Mouse (Mus musculus): Measurements from ENCODE around the gene Hcn3. TPM values are rescaled to one million over a fixed set of nuclear protein-coding genes. Genes with fewer than 3 reads are reported as not detected.

The Hcn3 gene
- polyA plus RNA-seq, 1 experiment from 2014 or later, result 58.4 TPM

GRCm38 (mm10) chr3:89158651-89159050, 1.3 kb downstream of the Hcn3 start:
- Histone ChIP-seq H3K9me3 (ENCODE audit: control insufficient read depth, low read length) (no peaks in the 10 kb centered on the region), H3K27ac (ENCODE audit: low read depth, low read length) (peak overlapping the region; percentile 61), H3K9ac (ENCODE audit: low read depth, low read length) (peak overlapping the region; percentile 86), H3K4me2 (ENCODE audit: low read length) (peak overlapping the region; percentile 80), H3K4me3 (ENCODE audit: low read length) (peak overlapping the region; percentile 88), H3K27me3 (replicated peaks; ENCODE audit: control insufficient read depth, insufficient read depth, low read length) (no peaks in the 10 kb centered on the region), H3K4me1 (ENCODE audit: control insufficient read depth, insufficient read depth, low read depth, low read length) (peaks cover 16% of the 10 kb centered on the region), H3K36me3 (ENCODE audit: control insufficient read depth, insufficient read depth, low read length) (0 out of 2 replicates have a peak, but pooled peaks cover 3% of the 10 kb centered on the region)
- 15% methylated on average over 7 of the region's 7 CpGs for WGBS
- ATAC-seq, result no peak

GRCm38 (mm10) chr3:89156951-89157350, 3.0 kb downstream of the Hcn3 start:
- WGBS, result 90% methylated on average over 8 of the region's 8 CpGs
- peaks cover 16% of the 10 kb centered on the region for H3K4me1 ChIP-seq (ENCODE audit: control insufficient read depth, insufficient read depth, low read depth, low read length)
- no peak overlapping the region; the same call in 1 of the 2 replicates for H3K9ac ChIP-seq (ENCODE audit: low read depth, low read length)
- H3K4me3 ChIP-seq (ENCODE audit: low read length), result no peak overlapping the region
- H3K9me3 ChIP-seq (ENCODE audit: control insufficient read depth, low read length), result no peaks in the 10 kb centered on the region
- ATAC-seq, result no peak
- H3K4me2 ChIP-seq (ENCODE audit: low read length), result no peak overlapping the region
- H3K27me3 ChIP-seq (replicated peaks; ENCODE audit: control insufficient read depth, insufficient read depth, low read length), result no peaks in the 10 kb centered on the region
- H3K27ac ChIP-seq (ENCODE audit: low read depth, low read length), result no peak overlapping the region
- 0 out of 2 replicates have a peak, but pooled peaks cover 3% of the 10 kb centered on the region for H3K36me3 ChIP-seq (ENCODE audit: control insufficient read depth, insufficient read depth, low read length)

- Histone ChIP-seq H3K27ac (ENCODE audit: low read depth, low read length) (no peak overlapping the region), H3K27me3 (replicated peaks; ENCODE audit: control insufficient read depth, insufficient read depth, low read length) (no peaks in the 10 kb centered on the region), H3K4me1 (ENCODE audit: control insufficient read depth, insufficient read depth, low read depth, low read length) (no peaks in the 10 kb centered on the region), H3K9ac (ENCODE audit: low read depth, low read length) (no peak overlapping the region), H3K4me3 (ENCODE audit: low read length) (no peak overlapping the region), H3K4me2 (ENCODE audit: low read length) (no peak overlapping the region), H3K9me3 (ENCODE audit: control insufficient read depth, low read length) (no peaks in the 10 kb centered on the region), H3K36me3 (ENCODE audit: control insufficient read depth, insufficient read depth, low read length) (peaks cover 10% of the 10 kb centered on the region; the same call in 1 of the 2 replicates)
- no peak for ATAC-seq
- WGBS, result 67% methylated on average over 17 of the region's 17 CpGs
Observed at GRCm38 (mm10) chr3:89152084-89152835, 7.7 kb downstream of the Hcn3 start.

GRCm38 (mm10) chr3:89148567-89148966, 11.4 kb downstream of the Hcn3 start:
- WGBS, result 72% methylated on average over 14 of the region's 14 CpGs
- no peak for ATAC-seq

GRCm38 (mm10) chr3:89147979-89148311, 12.1 kb downstream of the Hcn3 start:
- H3K9me3 ChIP-seq (ENCODE audit: control insufficient read depth, low read length), result no peaks in the 10 kb centered on the region
- ATAC-seq, result no peak
- no peak overlapping the region for H3K4me2 ChIP-seq (ENCODE audit: low read length)
- H3K4me1 ChIP-seq (ENCODE audit: control insufficient read depth, insufficient read depth, low read depth, low read length), result no peaks in the 10 kb centered on the region
- peaks cover 7% of the 10 kb centered on the region; the same call in 1 of the 2 replicates for H3K36me3 ChIP-seq (ENCODE audit: control insufficient read depth, insufficient read depth, low read length)
- no peaks in the 10 kb centered on the region for H3K27me3 ChIP-seq (replicated peaks; ENCODE audit: control insufficient read depth, insufficient read depth, low read length)
- no peak overlapping the region for H3K27ac ChIP-seq (ENCODE audit: low read depth, low read length)
- no peak overlapping the region for H3K4me3 ChIP-seq (ENCODE audit: low read length)
- no peak overlapping the region for H3K9ac ChIP-seq (ENCODE audit: low read depth, low read length)
- 25% methylated on average over 15 of the region's 15 CpGs for WGBS

More at GRCm38 (mm10) chr3:89148567-89148966, 11.4 kb downstream of the Hcn3 start:
- Histone ChIP-seq H3K36me3 (ENCODE audit: control insufficient read depth, insufficient read depth, low read length) (peaks cover 7% of the 10 kb centered on the region; the same call in 1 of the 2 replicates), H3K9ac (ENCODE audit: low read depth, low read length) (no peak overlapping the region), H3K27me3 (replicated peaks; ENCODE audit: control insufficient read depth, insufficient read depth, low read length) (no peaks in the 10 kb centered on the region), H3K4me1 (ENCODE audit: control insufficient read depth, insufficient read depth, low read depth, low read length) (no peaks in the 10 kb centered on the region), H3K4me3 (ENCODE audit: low read length) (no peak overlapping the region), H3K9me3 (ENCODE audit: control insufficient read depth, low read length) (no peaks in the 10 kb centered on the region), H3K27ac (ENCODE audit: low read depth, low read length) (no peak overlapping the region), H3K4me2 (ENCODE audit: low read length) (no peak overlapping the region)

GRCm38 (mm10) chr3:89147101-89147978, 12.7 kb downstream of the Hcn3 start:
- Histone ChIP-seq H3K9me3 (ENCODE audit: control insufficient read depth, low read length) (no peaks in the 10 kb centered on the region), H3K36me3 (ENCODE audit: control insufficient read depth, insufficient read depth, low read length) (peaks cover 7% of the 10 kb centered on the region; the same call in 1 of the 2 replicates), H3K27me3 (replicated peaks; ENCODE audit: control insufficient read depth, insufficient read depth, low read length) (no peaks in the 10 kb centered on the region), H3K4me1 (ENCODE audit: control insufficient read depth, insufficient read depth, low read depth, low read length) (no peaks in the 10 kb centered on the region), H3K4me3 (ENCODE audit: low read length) (no peak overlapping the region), H3K9ac (ENCODE audit: low read depth, low read length) (no peak overlapping the region), H3K27ac (ENCODE audit: low read depth, low read length) (no peak overlapping the region), H3K4me2 (ENCODE audit: low read length) (no peak overlapping the region)
- WGBS, result 22% methylated on average over 26 of the region's 26 CpGs
- peak; percentile 25 for ATAC-seq

- no peaks in the 10 kb centered on the region for H3K27me3 ChIP-seq (replicated peaks; ENCODE audit: control insufficient read depth, insufficient read depth, low read length)
- H3K36me3 ChIP-seq (ENCODE audit: control insufficient read depth, insufficient read depth, low read length), result no peaks in the 10 kb centered on the region
- ATAC-seq, result no peak
- no peak overlapping the region for H3K4me2 ChIP-seq (ENCODE audit: low read length)
- H3K27ac ChIP-seq (ENCODE audit: low read depth, low read length), result no peak overlapping the region
- H3K4me1 ChIP-seq (ENCODE audit: control insufficient read depth, insufficient read depth, low read depth, low read length), result no peaks in the 10 kb centered on the region
- 51% methylated on average over 8 of the region's 8 CpGs for WGBS
- H3K4me3 ChIP-seq (ENCODE audit: low read length), result no peak overlapping the region
- no peak overlapping the region for H3K9ac ChIP-seq (ENCODE audit: low read depth, low read length)
- H3K9me3 ChIP-seq (ENCODE audit: control insufficient read depth, low read length), result no peaks in the 10 kb centered on the region
Observed at GRCm38 (mm10) chr3:89145566-89145965, 14.4 kb downstream of the Hcn3 start.

- H3K4me1 ChIP-seq (ENCODE audit: control insufficient read depth, insufficient read depth, low read depth, low read length), result no peaks in the 10 kb centered on the region
- H3K27ac ChIP-seq (ENCODE audit: low read depth, low read length), result no peak overlapping the region
- H3K4me3 ChIP-seq (ENCODE audit: low read length), result no peak overlapping the region
- no peak overlapping the region for H3K4me2 ChIP-seq (ENCODE audit: low read length)
- no peak for ATAC-seq
- no peaks in the 10 kb centered on the region for H3K9me3 ChIP-seq (ENCODE audit: control insufficient read depth, low read length)
- no peaks in the 10 kb centered on the region for H3K36me3 ChIP-seq (ENCODE audit: control insufficient read depth, insufficient read depth, low read length)
- 82% methylated on average over 10 of the region's 10 CpGs for WGBS
- H3K27me3 ChIP-seq (replicated peaks; ENCODE audit: control insufficient read depth, insufficient read depth, low read length), result no peaks in the 10 kb centered on the region
- no peak overlapping the region for H3K9ac ChIP-seq (ENCODE audit: low read depth, low read length)
Observed at GRCm38 (mm10) chr3:89144821-89145220, 15.2 kb downstream of the Hcn3 start.

- WGBS, result 30% methylated on average over 9 of the region's 9 CpGs
- peaks cover 5% of the 10 kb centered on the region; the same call in 1 of the 2 replicates for H3K4me1 ChIP-seq (ENCODE audit: control insufficient read depth, insufficient read depth, low read depth, low read length)
Observed at GRCm38 (mm10) chr3:89136365-89136764, 23.6 kb downstream of the Hcn3 start.

More at GRCm38 (mm10) chr3:89136365-89136764, 23.6 kb downstream of the Hcn3 start:
- Histone ChIP-seq H3K9ac (ENCODE audit: low read depth, low read length) (no peak overlapping the region), H3K36me3 (ENCODE audit: control insufficient read depth, insufficient read depth, low read length) (no peaks in the 10 kb centered on the region), H3K27me3 (replicated peaks; ENCODE audit: control insufficient read depth, insufficient read depth, low read length) (no peaks in the 10 kb centered on the region), H3K4me3 (ENCODE audit: low read length) (no peak overlapping the region), H3K27ac (ENCODE audit: low read depth, low read length) (no peak overlapping the region), H3K9me3 (ENCODE audit: control insufficient read depth, low read length) (no peaks in the 10 kb centered on the region), H3K4me2 (ENCODE audit: low read length) (no peak overlapping the region)
- no peak for ATAC-seq
